Mouse (Mus musculus) MEL (cell line): ENCODE data around the gene Ginm1.

Experiments used
- CTCF ChIP-seq, 3 experiments: IDR thresholded peaks in 2 of 3; conservative IDR thresholded peaks in 1 of 3; 2 replicates each; pipeline ENCODE4 v1.5.1; 2011 to 2012; ENCODE audit warnings: low read length in 3 of 3, low read depth in 2 of 3, mild to moderate bottlenecking in 2 of 3, improper control_type of control experiment in 1 of 3, inconsistent platforms in 1 of 3, mixed read lengths in 1 of 3, moderate library complexity in 1 of 3; ENCODE audit not compliant: control insufficient read depth in 1 of 3, insufficient read depth in 1 of 3, poor library complexity in 1 of 3, severe bottlenecking in 1 of 3
- KAT2A ChIP-seq: conservative IDR thresholded peaks from 2 replicates; pipeline ENCODE4 v1.6.1; 2012; ENCODE audit warnings: low read depth, low read length, improper control_type of control experiment, inconsistent platforms
- POLR2A ChIP-seq, 2 experiments: IDR thresholded peaks; 2 replicates each; pipeline ENCODE4 v1.6.1; 2011 to 2012; ENCODE audit warnings: low read length in 2 of 2, mild to moderate bottlenecking in 2 of 2, control low read depth in 1 of 2, improper control_type of control experiment in 1 of 2, low read depth in 1 of 2, moderate library complexity in 1 of 2; ENCODE audit not compliant: control insufficient read depth in 1 of 2, insufficient read depth in 1 of 2, poor library complexity in 1 of 2
- POLR2AphosphoS2 ChIP-seq: IDR thresholded peaks from 2 replicates; pipeline ENCODE4 v1.6.1; 2011; ENCODE audit warnings: low read length, improper control_type of control experiment
- SMC3 ChIP-seq: IDR thresholded peaks from 2 replicates; pipeline ENCODE4 v1.6.1; 2011; ENCODE audit warnings: low read depth, low read length, improper control_type of control experiment
- TCF12 ChIP-seq: IDR thresholded peaks from 2 replicates; pipeline ENCODE4 v1.6.1; 2014; ENCODE audit warnings: low read depth, mild to moderate bottlenecking, inconsistent platforms, low read length, improper control_type of control experiment, moderate library complexity
- USF1 ChIP-seq: IDR thresholded peaks from 2 replicates; pipeline ENCODE4 v1.6.1; 2014; ENCODE audit warnings: low read depth, mild to moderate bottlenecking, inconsistent platforms, low read length, improper control_type of control experiment, moderate library complexity

GRCm38 (mm10) chr10:7809937-7810336 lies 17.3 kb upstream of the Ginm1 start:
- TF ChIP-seq CTCF (IDR thresholded peaks at IDR 0.05 in 2 of 3, conservative IDR thresholded peaks at IDR 0.05 in 1 of 3; ENCODE audit: control insufficient read depth in 1 of 3, insufficient read depth in 1 of 3, low read depth in 2 of 3, low read length in 3 of 3, poor library complexity in 1 of 3, severe bottlenecking in 1 of 3) (peak; percentile 41 to 75 (median 71)), POLR2A (IDR thresholded peaks at IDR 0.05; ENCODE audit: control insufficient read depth in 1 of 2, insufficient read depth in 1 of 2, low read depth in 1 of 2, low read length in 2 of 2, poor library complexity in 1 of 2) (no peak), SMC3 (peak; percentile 67), POLR2AphosphoS2 (no peak), USF1 (no peak), TCF12 (no peak), KAT2A (no peak)
